Mouse (Mus musculus): Measurements from ENCODE around the gene Ppip5k2. TPM values are rescaled to one million over a fixed set of nuclear protein-coding genes. Genes with fewer than 3 reads are reported as not detected.

Gene Ppip5k2
- polyA plus RNA-seq, 1 experiment from 2014 or later, result 17.1 TPM

- WGBS, result 88% methylated on average over 2 of the region's 2 CpGs
- Histone ChIP-seq H3K27ac (no peak overlapping the region), H3K4me3 (replicated peaks; ENCODE audit: low read depth, low read length) (no peak overlapping the region), H3K27me3 (ENCODE audit: insufficient read depth, low read length) (no peaks in the 10 kb centered on the region), H3K36me3 (ENCODE audit: insufficient read depth, low read length) (no peaks in the 10 kb centered on the region), H3K9ac (ENCODE audit: low read depth, low read length) (no peak overlapping the region), H3K9me3 (replicated peaks; ENCODE audit: low read length) (no peaks in the 10 kb centered on the region), H3K4me2 (ENCODE audit: low read length) (no peak overlapping the region), H3K4me1 (replicated peaks; ENCODE audit: insufficient read depth, low read length) (no peaks in the 10 kb centered on the region)
- no peak for TF ChIP-seq CTCF (IDR thresholded peaks at IDR 0.05; ENCODE audit: low read depth)
- DNase-seq (ENCODE audit: low spot score), result no peak
- ATAC-seq (replicated peaks; ENCODE audit: low FRiP score, low read depth), result no peak
Observed at GRCm38 (mm10) chr1:97788490-97788889, 18.3 kb upstream of the Ppip5k2 start.

- no peak overlapping the region for H3K9ac ChIP-seq (ENCODE audit: low read depth, low read length)
- ATAC-seq (replicated peaks; ENCODE audit: low FRiP score, low read depth) (no peak), DNase-seq (ENCODE audit: low spot score) (no peak)
- no peaks in the 10 kb centered on the region for H3K9me3 ChIP-seq (replicated peaks; ENCODE audit: low read length)
- no peaks in the 10 kb centered on the region for H3K36me3 ChIP-seq (ENCODE audit: insufficient read depth, low read length)
- no peaks in the 10 kb centered on the region for H3K4me1 ChIP-seq (replicated peaks; ENCODE audit: insufficient read depth, low read length)
- no peak overlapping the region for H3K27ac ChIP-seq
- H3K4me3 ChIP-seq (replicated peaks; ENCODE audit: low read depth, low read length), result no peak overlapping the region
- 82% methylated on average over 3 of the region's 3 CpGs for WGBS
- H3K4me2 ChIP-seq (ENCODE audit: low read length), result no peak overlapping the region
- no peaks in the 10 kb centered on the region for H3K27me3 ChIP-seq (ENCODE audit: insufficient read depth, low read length)
- TF ChIP-seq CTCF (IDR thresholded peaks at IDR 0.05; ENCODE audit: low read depth), result no peak
Observed at GRCm38 (mm10) chr1:97787674-97788073, 17.5 kb upstream of the Ppip5k2 start.

GRCm38 (mm10) chr1:97785685-97786393 lies 15.6 kb upstream of the Ppip5k2 start:
- Histone ChIP-seq H3K4me1 (replicated peaks; ENCODE audit: insufficient read depth, low read length) (no peaks in the 10 kb centered on the region), H3K36me3 (ENCODE audit: insufficient read depth, low read length) (no peaks in the 10 kb centered on the region), H3K27me3 (ENCODE audit: insufficient read depth, low read length) (no peaks in the 10 kb centered on the region), H3K9me3 (replicated peaks; ENCODE audit: low read length) (no peaks in the 10 kb centered on the region), H3K9ac (ENCODE audit: low read depth, low read length) (no peak overlapping the region), H3K4me3 (replicated peaks; ENCODE audit: low read depth, low read length) (no peak overlapping the region), H3K27ac (no peak overlapping the region), H3K4me2 (ENCODE audit: low read length) (no peak overlapping the region)
- DNase-seq (ENCODE audit: low spot score), result no peak
- no peak for ATAC-seq (replicated peaks; ENCODE audit: low FRiP score, low read depth)
- TF ChIP-seq CTCF (IDR thresholded peaks at IDR 0.05; ENCODE audit: low read depth), result no peak
- WGBS, result 82% methylated on average over 11 of the region's 11 CpGs

GRCm38 (mm10) chr1:97784928-97785327 lies 14.7 kb upstream of the Ppip5k2 start:
- no peaks in the 10 kb centered on the region for H3K27me3 ChIP-seq (ENCODE audit: insufficient read depth, low read length)
- no peaks in the 10 kb centered on the region for H3K4me1 ChIP-seq (replicated peaks; ENCODE audit: insufficient read depth, low read length)
- H3K36me3 ChIP-seq (ENCODE audit: insufficient read depth, low read length), result no peaks in the 10 kb centered on the region
- TF ChIP-seq CTCF (IDR thresholded peaks at IDR 0.05; ENCODE audit: low read depth), result no peak
- no peak overlapping the region for H3K9ac ChIP-seq (ENCODE audit: low read depth, low read length)
- no peak overlapping the region for H3K4me3 ChIP-seq (replicated peaks; ENCODE audit: low read depth, low read length)
- 78% methylated on average over 7 of the region's 7 CpGs for WGBS
- DNase-seq (ENCODE audit: low spot score) (no peak), ATAC-seq (replicated peaks; ENCODE audit: low FRiP score, low read depth) (no peak)
- H3K4me2 ChIP-seq (ENCODE audit: low read length), result no peak overlapping the region
- H3K27ac ChIP-seq, result no peak overlapping the region
- H3K9me3 ChIP-seq (replicated peaks; ENCODE audit: low read length), result no peaks in the 10 kb centered on the region

- no peaks in the 10 kb centered on the region for H3K4me1 ChIP-seq (replicated peaks; ENCODE audit: insufficient read depth, low read length)
- no peaks in the 10 kb centered on the region for H3K27me3 ChIP-seq (ENCODE audit: insufficient read depth, low read length)
- no peak overlapping the region for H3K9ac ChIP-seq (ENCODE audit: low read depth, low read length)
- no peaks in the 10 kb centered on the region for H3K36me3 ChIP-seq (ENCODE audit: insufficient read depth, low read length)
- DNase-seq (ENCODE audit: low spot score) (no peak), ATAC-seq (replicated peaks; ENCODE audit: low FRiP score, low read depth) (no peak)
- no peak overlapping the region for H3K4me3 ChIP-seq (replicated peaks; ENCODE audit: low read depth, low read length)
- H3K4me2 ChIP-seq (ENCODE audit: low read length), result no peak overlapping the region
- 90% methylated on average over 7 of the region's 7 CpGs for WGBS
- TF ChIP-seq CTCF (IDR thresholded peaks at IDR 0.05; ENCODE audit: low read depth), result no peak
- no peak overlapping the region for H3K27ac ChIP-seq
- no peaks in the 10 kb centered on the region for H3K9me3 ChIP-seq (replicated peaks; ENCODE audit: low read length)
Observed at GRCm38 (mm10) chr1:97781674-97782073, 11.5 kb upstream of the Ppip5k2 start.

GRCm38 (mm10) chr1:97773973-97774372 lies 3.8 kb upstream of the Ppip5k2 start:
- no peak overlapping the region for H3K27ac ChIP-seq
- no peak overlapping the region for H3K4me2 ChIP-seq (ENCODE audit: low read length)
- no peak for TF ChIP-seq CTCF (IDR thresholded peaks at IDR 0.05; ENCODE audit: low read depth)
- DNase-seq (ENCODE audit: low spot score) (no peak), ATAC-seq (replicated peaks; ENCODE audit: low FRiP score, low read depth) (no peak)
- H3K9me3 ChIP-seq (replicated peaks; ENCODE audit: low read length), result no peaks in the 10 kb centered on the region
- H3K36me3 ChIP-seq (ENCODE audit: insufficient read depth, low read length), result no peaks in the 10 kb centered on the region
- H3K4me3 ChIP-seq (replicated peaks; ENCODE audit: low read depth, low read length), result no peak overlapping the region
- no peaks in the 10 kb centered on the region for H3K4me1 ChIP-seq (replicated peaks; ENCODE audit: insufficient read depth, low read length)
- H3K9ac ChIP-seq (ENCODE audit: low read depth, low read length), result no peak overlapping the region
- no peaks in the 10 kb centered on the region for H3K27me3 ChIP-seq (ENCODE audit: insufficient read depth, low read length)
- WGBS, result 97% methylated on average over 2 of the region's 2 CpGs

GRCm38 (mm10) chr1:97773362-97773761 lies 3.2 kb upstream of the Ppip5k2 start:
- no peaks in the 10 kb centered on the region for H3K9me3 ChIP-seq (replicated peaks; ENCODE audit: low read length)
- H3K4me2 ChIP-seq (ENCODE audit: low read length), result no peak overlapping the region
- H3K27me3 ChIP-seq (ENCODE audit: insufficient read depth, low read length), result no peaks in the 10 kb centered on the region
- no peak overlapping the region for H3K9ac ChIP-seq (ENCODE audit: low read depth, low read length)
- H3K27ac ChIP-seq, result no peak overlapping the region
- DNase-seq (ENCODE audit: low spot score), result no peak
- ATAC-seq (replicated peaks; ENCODE audit: low FRiP score, low read depth), result no peak
- no peak overlapping the region for H3K4me3 ChIP-seq (replicated peaks; ENCODE audit: low read depth, low read length)
- no peaks in the 10 kb centered on the region for H3K36me3 ChIP-seq (ENCODE audit: insufficient read depth, low read length)
- 88% methylated on average over 6 of the region's 6 CpGs for WGBS
- H3K4me1 ChIP-seq (replicated peaks; ENCODE audit: insufficient read depth, low read length), result no peaks in the 10 kb centered on the region
- no peak for TF ChIP-seq CTCF (IDR thresholded peaks at IDR 0.05; ENCODE audit: low read depth)

Measured in kidney, postnatal 0 days (tissue).